20 mouse cellular contexts compared by ENCODE assay signal in genomic region chr7:29276715-29277114, GRCm38 (mm10). TPM values are rescaled to one million over a fixed set of nuclear protein-coding genes. Genes with fewer than 3 reads are reported as not detected.
DNase-seq lines count a peak whose midpoint lies in the region; ATAC-seq and TF ChIP-seq lines count a peak whose summit lies in the region.
"Had no signal": no experiment of that assay in that cellular context is flagged by ENCODE, and none has a peak within 500 bp of the region (broad histone marks: within the 10 kb centered on the region; RNA-seq: fewer than 3 reads in every experiment).

No protein-coding gene starts in this region.

- 73% methylated on average over 5 of the region's 5 CpGs for WGBS in intestine, embryonic 16.5 days
- WGBS in intestine, embryonic 15.5 days, result 82% methylated on average over 5 of the region's 5 CpGs
- 27% methylated on average over 5 of the region's 5 CpGs for WGBS in small intestine, adult 2 months

- TF ChIP-seq POLR2A in small intestine, adult 2 months (IDR thresholded peaks at IDR 0.05; ENCODE audit: low read depth, low read length), result no peak

- ATAC-seq in intestine, embryonic 16.5 days, result no peak
- no peak for ATAC-seq in intestine, embryonic 15.5 days
- no peak for ATAC-seq in inflammation-experienced regulatory T-cells, adult 6 months
- ATAC-seq: hindbrain, postnatal 0 days had no signal

- H3K4me3 ChIP-seq in intestine, embryonic 16.5 days (ENCODE audit: low read length), result no peak overlapping the region
- H3K4me3 ChIP-seq in intestine, embryonic 15.5 days (replicated peaks), result no peak overlapping the region
- H3K4me3 ChIP-seq in small intestine, adult 2 months (ENCODE audit: low read depth, low read length), result no peak overlapping the region
- H3K4me3 ChIP-seq: forebrain, embryonic 10.5 days; heart, embryonic 10.5 days; neural tube, embryonic 12.5 days had no signal

- TF ChIP-seq CTCF in small intestine, adult 2 months (IDR thresholded peaks at IDR 0.05; ENCODE audit: extremely low read depth, insufficient read length, insufficient replicate concordance, low read depth, low read length), result no peak

- DNase-seq in kidney, adult 18-20 months, result peak; percentile 68
- DNase-seq in kidney, postnatal 14 days, result peak; percentile 83
- no peak for DNase-seq in left cerebral cortex, postnatal 36 days (ENCODE audit: low spot score in 2 of 2)
- DNase-seq: adrenal gland, postnatal 25 days; cerebellum, adult 8-10 months; gastrocnemius, postnatal 25 days; heart, postnatal 4 days; right cerebral cortex, postnatal 14 days; thymus, postnatal 14 days had no signal

- no peak overlapping the region for H3K9ac ChIP-seq in intestine, embryonic 16.5 days (ENCODE audit: low read depth, low read length)
- H3K9ac ChIP-seq in intestine, embryonic 15.5 days, result no peak overlapping the region
- H3K9ac ChIP-seq: neural tube, embryonic 12.5 days had no signal

- H3K27ac ChIP-seq in intestine, embryonic 16.5 days (ENCODE audit: low read length), result peak overlapping the region; percentile 7; the same call in 1 of the 2 replicates
- H3K27ac ChIP-seq in intestine, embryonic 15.5 days, result no peak overlapping the region
- peak overlapping the region; percentile 53 for H3K27ac ChIP-seq in small intestine, adult 2 months (ENCODE audit: insufficient read depth, low read depth, low read length)
- H3K27ac ChIP-seq: forebrain, embryonic 10.5 days; heart, embryonic 10.5 days; hindbrain, postnatal 0 days; neural tube, embryonic 12.5 days had no signal

- peaks cover 39% of the 10 kb centered on the region for H3K4me1 ChIP-seq in intestine, embryonic 16.5 days (ENCODE audit: control insufficient read depth, insufficient read depth, low read length)
- H3K4me1 ChIP-seq in intestine, embryonic 15.5 days (replicated peaks), result peaks cover 19% of the 10 kb centered on the region
- peaks cover 24% of the 10 kb centered on the region; the same call in 1 of the 2 replicates for H3K4me1 ChIP-seq in small intestine, adult 2 months (ENCODE audit: control insufficient read depth, insufficient read depth, insufficient read length, low read length)

- no peaks in the 10 kb centered on the region for H3K27me3 ChIP-seq in intestine, embryonic 16.5 days (replicated peaks; ENCODE audit: control insufficient read depth, insufficient read depth, low read length)
- peaks cover 3% of the 10 kb centered on the region for H3K27me3 ChIP-seq in intestine, embryonic 15.5 days (replicated peaks)
- no peaks in the 10 kb centered on the region for H3K27me3 ChIP-seq in small intestine, adult 2 months (ENCODE audit: control insufficient read depth, insufficient read depth, low read length)

- H3K4me2 ChIP-seq in intestine, embryonic 16.5 days (ENCODE audit: low read depth, low read length), result no peak overlapping the region
- H3K4me2 ChIP-seq in intestine, embryonic 15.5 days (replicated peaks), result no peak overlapping the region
- H3K4me2 ChIP-seq: neural tube, embryonic 12.5 days had no signal

- no peaks in the 10 kb centered on the region for H3K9me3 ChIP-seq in intestine, embryonic 16.5 days (ENCODE audit: control insufficient read depth, low read length)
- H3K9me3 ChIP-seq in intestine, embryonic 15.5 days, result no peaks in the 10 kb centered on the region
- H3K9me3 ChIP-seq: forebrain, embryonic 10.5 days; heart, embryonic 10.5 days; neural tube, embryonic 12.5 days had no signal

- H3K36me3 ChIP-seq in intestine, embryonic 16.5 days (ENCODE audit: control insufficient read depth, insufficient read depth, low read length), result no peaks in the 10 kb centered on the region
- no peaks in the 10 kb centered on the region for H3K36me3 ChIP-seq in intestine, embryonic 15.5 days
- peaks cover 32% of the 10 kb centered on the region for H3K36me3 ChIP-seq in small intestine, adult 2 months (ENCODE audit: control insufficient read depth, insufficient read depth, low read length)
- H3K36me3 ChIP-seq: forebrain, embryonic 10.5 days; heart, embryonic 10.5 days; neural tube, embryonic 12.5 days had no signal

- intact Hi-C loops in left cerebral cortex, postnatal 36 days (cut with DNase I), result no loop called here

RNA-seq across cellular contexts. Expression of gene Spint2, which starts 5.0 kb away (rescaled TPM):
- 626 and 672 TPM in 2 replicates for polyA plus RNA-seq in intestine, embryonic 16.5 days (2015; fragmentation: Nextera tagmentation; extraction: Ambion mirVana)
- 633 and 716 TPM in 2 replicates for polyA plus RNA-seq in intestine, embryonic 15.5 days (2015; fragmentation: Nextera tagmentation; extraction: Ambion mirVana)
- polyA plus RNA-seq in small intestine, adult 2 months (2012; rRNA removed), result 663 and 1,754 TPM in 2 replicates
- 10 to 100 TPM; 23.5 to 26.2 TPM for total RNA-seq in left cerebral cortex, postnatal 36 days (2021)
- 10 to 100 TPM; 58.9 to 90.9 (median 63.6) TPM for polyA plus RNA-seq in inflammation-experienced regulatory T-cells, adult 6 months (2017; shearing (Covaris generic))
- polyA plus RNA-seq: C2C12 had no signal

RNA-seq across cellular contexts. Expression of gene Ppp1r14a, which starts 12.4 kb away (rescaled TPM):
- 40.8 and 45.2 TPM in 2 replicates for polyA plus RNA-seq in intestine, embryonic 16.5 days (2015; fragmentation: Nextera tagmentation; extraction: Ambion mirVana)
- polyA plus RNA-seq in intestine, embryonic 15.5 days (2015; fragmentation: Nextera tagmentation; extraction: Ambion mirVana), result 44.3 and 50.7 TPM in 2 replicates
- polyA plus RNA-seq in small intestine, adult 2 months (2012; rRNA removed), result 34.1 and 57.4 TPM in 2 replicates
- 10 to 100 TPM; 15.9 to 24.7 TPM for total RNA-seq in left cerebral cortex, postnatal 36 days (2021)
- polyA plus RNA-seq in inflammation-experienced regulatory T-cells, adult 6 months (2017; shearing (Covaris generic)), result not detected
- total RNA-seq: monocyte, adult 5-6 weeks had no signal

RNA-seq across cellular contexts. Expression of gene Dpf1, which starts 27.0 kb away (rescaled TPM):
- 6.2 and 6.8 TPM in 2 replicates for polyA plus RNA-seq in intestine, embryonic 16.5 days (2015; fragmentation: Nextera tagmentation; extraction: Ambion mirVana)
- 6.7 and 6.8 TPM in 2 replicates for polyA plus RNA-seq in intestine, embryonic 15.5 days (2015; fragmentation: Nextera tagmentation; extraction: Ambion mirVana)
- 0.47 and 0.53 TPM in 2 replicates for polyA plus RNA-seq in small intestine, adult 2 months (2012; rRNA removed)
- 100 to 1,000 TPM in 1 of 2 experiments, 10 to 100 TPM in 1; 86.6 to 117 TPM for total RNA-seq in left cerebral cortex, postnatal 36 days (2021)
- polyA plus RNA-seq in inflammation-experienced regulatory T-cells, adult 6 months (2017; shearing (Covaris generic)), result 1 to 10 TPM in 1 of 3 experiments, under 1 TPM in 1, not detected in 1; 0.13 to 1.2 TPM
- total RNA-seq: monocyte, adult 5-6 weeks had no signal

RNA-seq across cellular contexts. Expression of gene 2200002D01Rik, which starts 28.4 kb away (rescaled TPM):
- polyA plus RNA-seq in intestine, embryonic 16.5 days (2015; fragmentation: Nextera tagmentation; extraction: Ambion mirVana), result 261 and 264 TPM in 2 replicates
- polyA plus RNA-seq in intestine, embryonic 15.5 days (2015; fragmentation: Nextera tagmentation; extraction: Ambion mirVana), result 178 and 182 TPM in 2 replicates
- polyA plus RNA-seq in small intestine, adult 2 months (2012; rRNA removed), result 287 and 852 TPM in 2 replicates
- total RNA-seq in left cerebral cortex, postnatal 36 days (2021), result not detected
- polyA plus RNA-seq in inflammation-experienced regulatory T-cells, adult 6 months (2017; shearing (Covaris generic)), result 1 to 10 TPM in 2 of 3 experiments, under 1 TPM in 1; 0.91 to 1.9 (median 1.7) TPM
- total RNA-seq: hindbrain, postnatal 0 days; layer of hippocampus, adult 18-20 months; monocyte, adult 5-6 weeks had no signal

RNA-seq across cellular contexts. Expression of gene Yif1b, which starts 38.6 kb away (rescaled TPM):
- polyA plus RNA-seq in intestine, embryonic 16.5 days (2015; fragmentation: Nextera tagmentation; extraction: Ambion mirVana), result 83.1 and 83.7 TPM in 2 replicates
- polyA plus RNA-seq in intestine, embryonic 15.5 days (2015; fragmentation: Nextera tagmentation; extraction: Ambion mirVana), result 77.7 and 86.6 TPM in 2 replicates
- 41.8 and 49.8 TPM in 2 replicates for polyA plus RNA-seq in small intestine, adult 2 months (2012; rRNA removed)
- total RNA-seq in left cerebral cortex, postnatal 36 days (2021), result 10 to 100 TPM; 48.6 to 54.6 TPM
- 10 to 100 TPM; 56.3 to 68.5 (median 57.1) TPM for polyA plus RNA-seq in inflammation-experienced regulatory T-cells, adult 6 months (2017; shearing (Covaris generic))

Comparison
In these comparisons a context has a peak if more than half of its experiments do, and no peak if none do; other contexts are left out.
1. DNase-seq: peak in kidney, adult 18-20 months (single experiment) and kidney, postnatal 14 days (single experiment); none in left cerebral cortex, postnatal 36 days (0 of 2).
2. RNA of gene Ppp1r14a, which starts 12.4 kb away (polyA plus RNA-seq): 34.1 to 57.4 TPM in small intestine, adult 2 months, 44.3 to 50.7 TPM in intestine, embryonic 15.5 days and 40.8 to 45.2 TPM in intestine, embryonic 16.5 days; not detected in inflammation-experienced regulatory T-cells, adult 6 months; every median in the first group is over 10 times any median in the second.